Mouse (Mus musculus): Measurements from ENCODE around the gene Iqschfp. TPM values are rescaled to one million over a fixed set of nuclear protein-coding genes. Genes with fewer than 3 reads are reported as not detected.

Gene Iqschfp
- total RNA-seq, 2 experiments from 2014 or later: 15.2 to 17.4 TPM

DNA sequence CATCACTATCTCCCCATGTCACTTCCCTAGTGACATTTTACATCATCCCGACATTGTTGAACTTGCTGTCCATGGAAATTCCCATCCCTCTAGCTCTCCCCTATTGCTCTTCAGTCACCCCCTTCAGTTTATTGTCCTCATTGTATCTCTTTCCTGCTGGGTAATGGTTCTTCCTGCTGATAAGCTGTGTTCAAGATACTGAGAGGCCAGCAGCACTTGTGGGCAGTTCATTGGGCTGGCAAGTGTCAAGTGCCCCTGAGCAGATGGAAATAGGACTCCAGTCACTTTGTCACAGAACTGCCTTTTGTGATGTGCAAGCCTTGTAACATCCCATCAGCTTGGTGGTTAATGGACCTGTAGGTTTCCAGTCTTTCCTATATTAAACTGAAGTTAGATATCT is 413.6 kb downstream of the Iqschfp start:
- no peak for DNase-seq
- intact Hi-C loops (cut with DNase I): no loop called here

DNA sequence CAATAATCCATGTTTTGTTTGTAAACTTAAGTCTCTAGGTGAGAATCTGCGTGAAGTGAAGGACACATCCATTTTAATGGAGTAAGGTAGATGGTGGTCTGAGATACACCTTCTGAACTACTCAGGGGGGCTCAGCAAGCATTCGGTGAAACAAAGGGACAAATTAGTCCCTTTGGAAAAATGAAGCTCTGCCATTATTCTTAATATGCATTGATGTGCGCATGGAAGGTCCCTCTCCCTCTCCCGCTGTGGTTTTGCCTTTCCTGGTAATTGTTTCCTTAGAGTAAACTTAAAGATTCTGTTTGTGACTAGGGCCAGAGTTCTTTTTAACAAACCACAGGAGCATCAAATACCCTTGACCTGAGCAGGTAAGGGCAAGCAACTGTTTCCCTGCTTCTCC is 414.7 kb downstream of the Iqschfp start:
- DNase-seq: no peak
- intact Hi-C loops (cut with DNase I): no loop called here

DNA sequence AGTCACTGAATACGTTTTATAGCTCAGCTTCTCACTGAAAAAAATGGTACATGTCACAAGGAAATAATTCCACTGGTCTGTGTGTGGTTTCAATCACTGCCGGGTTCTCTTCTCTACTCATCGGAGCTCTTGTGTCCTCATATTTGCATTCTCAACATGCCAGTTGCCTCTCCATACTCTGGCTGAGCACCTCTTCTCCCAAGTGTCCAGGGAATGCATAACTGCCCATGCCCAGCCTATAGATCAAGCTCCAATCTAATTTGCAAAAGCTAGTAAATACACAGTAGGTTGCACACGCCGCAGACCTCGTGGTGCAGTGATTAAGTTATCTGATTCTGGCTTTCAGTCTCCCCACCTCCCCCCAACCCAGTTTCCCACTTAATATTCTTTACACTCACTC is 433.5 kb downstream of the Iqschfp start:
- intact Hi-C loops (cut with DNase I): no loop called here
- DNase-seq: no peak

DNA sequence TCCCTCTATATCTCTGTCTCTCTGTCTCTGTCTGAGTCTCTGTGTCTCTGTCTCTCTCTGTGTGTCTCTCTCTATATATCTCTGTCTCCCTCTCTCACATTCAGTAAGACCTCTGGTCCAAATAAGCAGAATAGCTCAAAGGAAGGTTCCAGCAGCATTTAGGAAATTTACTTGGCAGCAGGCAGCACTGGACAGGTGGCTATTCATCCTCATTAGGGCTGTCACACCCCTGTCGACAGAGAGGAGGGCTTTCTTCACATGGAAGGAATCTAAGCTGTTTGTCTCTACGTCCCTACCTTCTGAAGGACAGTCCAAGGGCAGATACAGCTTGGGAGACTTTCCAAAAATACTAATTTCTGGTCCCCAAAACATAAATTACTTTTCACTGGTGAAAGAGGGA is 440.5 kb downstream of the Iqschfp start:
- intact Hi-C loops (cut with DNase I): no loop called here
- DNase-seq: no peak

DNA sequence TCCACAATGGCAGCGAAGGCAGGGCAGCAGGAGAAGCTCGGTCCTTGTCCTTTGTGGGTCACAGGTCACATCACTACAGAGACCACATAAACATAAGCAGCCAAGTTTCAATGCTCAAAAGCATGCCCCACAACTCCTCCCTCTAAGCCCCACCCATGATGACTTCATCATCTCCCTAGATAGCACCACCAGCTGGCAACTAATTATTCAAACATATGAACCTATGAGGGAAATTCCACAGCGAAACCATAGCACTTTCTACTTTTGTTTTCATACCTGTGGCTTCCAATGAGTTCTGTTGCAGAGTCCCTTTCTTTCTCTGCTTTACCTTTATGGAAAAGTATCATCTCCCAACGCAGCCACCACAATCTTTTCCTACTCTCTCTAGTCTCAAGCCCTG is 443.5 kb downstream of the Iqschfp start:
- DNase-seq: no peak
- intact Hi-C loops (cut with DNase I): no loop called here

DNA sequence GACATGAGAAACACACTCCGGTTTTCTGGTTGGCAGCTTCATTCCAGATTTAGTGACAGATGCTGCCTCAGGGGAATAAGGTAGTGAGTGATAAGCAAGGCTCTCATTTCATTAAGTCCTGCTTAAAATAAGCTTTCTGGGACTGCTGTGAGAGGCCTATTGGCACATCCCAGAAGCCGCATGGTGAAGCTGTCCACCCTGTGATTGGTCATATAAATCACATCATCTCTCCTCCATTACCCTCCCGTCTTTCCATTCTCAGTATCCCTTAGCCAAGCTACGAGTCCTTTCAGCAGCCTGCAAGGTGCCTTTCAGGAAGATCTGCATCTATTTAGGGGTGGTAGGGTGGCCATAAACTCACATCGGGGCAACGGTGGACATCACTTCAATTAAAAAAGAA is 458.6 kb downstream of the Iqschfp start:
- intact Hi-C loops (cut with DNase I): no loop called here
- DNase-seq: no peak

DNA sequence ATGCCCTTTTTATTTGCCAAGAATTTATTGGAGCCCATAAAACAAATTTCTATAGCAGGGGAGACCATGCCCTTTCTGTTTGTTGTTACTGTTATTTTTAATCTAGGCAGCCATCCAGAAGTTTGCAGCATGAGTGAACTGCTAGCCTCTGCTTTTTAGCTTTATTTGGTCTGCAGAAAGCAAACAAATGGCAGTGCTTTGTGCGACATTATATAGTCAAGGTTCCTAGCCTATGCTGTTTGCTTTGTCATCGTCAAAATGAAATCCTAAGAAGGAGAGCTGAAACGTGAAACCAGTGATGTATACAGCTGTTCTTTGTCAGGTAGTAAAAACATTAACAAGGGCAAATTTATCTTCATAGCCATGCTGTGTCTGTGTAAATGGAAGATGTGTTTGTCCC is 459.4 kb downstream of the Iqschfp start:
- no peak for DNase-seq
- intact Hi-C loops (cut with DNase I): no loop called here

DNA sequence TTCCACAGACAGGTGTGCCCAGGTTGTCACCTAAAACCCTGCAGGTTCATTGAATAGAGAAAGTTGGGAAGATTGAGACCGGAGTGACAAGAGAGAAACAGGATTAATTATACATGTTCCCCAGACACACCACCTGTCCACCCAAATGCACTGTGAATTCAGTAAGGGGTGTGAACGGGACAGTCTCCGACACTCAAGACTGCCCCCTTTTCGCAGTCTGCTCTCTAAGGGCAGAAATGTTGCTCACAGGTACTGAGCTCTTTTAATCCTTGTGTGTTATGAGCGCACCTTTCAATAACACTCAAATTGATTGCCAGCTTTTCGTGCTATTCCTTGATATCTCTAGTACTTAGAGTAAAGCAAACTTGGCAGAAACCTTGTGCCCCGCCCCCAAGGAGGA is 460.9 kb downstream of the Iqschfp start:
- intact Hi-C loops (cut with DNase I): no loop called here
- no peak for DNase-seq

DNA sequence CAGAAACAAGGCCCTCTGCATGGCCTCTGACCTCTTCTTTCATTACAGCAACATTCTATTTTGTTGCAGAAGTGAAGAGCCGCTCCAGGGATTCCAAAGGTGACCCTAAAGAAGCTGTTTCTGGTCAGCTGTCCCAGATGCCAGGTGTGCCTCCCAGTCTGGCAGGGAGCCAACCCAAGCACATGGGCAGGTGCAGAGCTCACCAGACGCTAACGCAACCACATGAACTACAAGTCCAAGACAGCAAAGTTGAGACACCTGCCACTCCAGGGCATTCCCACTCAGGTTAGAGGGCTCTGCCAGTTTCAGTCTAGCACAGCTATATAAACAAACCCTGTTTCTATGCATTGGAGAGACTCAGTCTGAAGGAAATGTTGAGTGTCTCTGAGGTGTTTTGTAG is 461.5 kb downstream of the Iqschfp start:
- intact Hi-C loops (cut with DNase I): no loop called here
- peak; percentile 11 for DNase-seq

DNA sequence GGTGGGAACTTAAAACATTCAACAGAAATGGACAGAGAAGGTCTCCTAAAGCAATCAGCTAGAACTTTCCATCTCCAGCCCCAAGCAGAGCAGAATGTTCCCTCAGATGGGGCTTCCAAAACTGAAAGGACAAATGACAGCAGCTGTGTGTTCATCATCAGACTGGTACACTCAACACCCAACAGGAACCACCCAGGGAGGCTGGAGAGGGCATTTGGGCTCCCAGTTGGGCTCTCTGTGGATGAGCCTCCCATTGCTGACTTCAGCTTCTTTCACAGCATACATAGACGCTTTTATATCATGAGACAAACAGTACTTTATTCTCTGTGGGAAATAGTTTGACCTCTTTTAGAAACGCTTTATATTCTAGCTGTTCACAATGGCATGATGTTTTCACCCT is 464.5 kb downstream of the Iqschfp start:
- intact Hi-C loops (cut with DNase I): no loop called here
- DNase-seq: no peak

DNA sequence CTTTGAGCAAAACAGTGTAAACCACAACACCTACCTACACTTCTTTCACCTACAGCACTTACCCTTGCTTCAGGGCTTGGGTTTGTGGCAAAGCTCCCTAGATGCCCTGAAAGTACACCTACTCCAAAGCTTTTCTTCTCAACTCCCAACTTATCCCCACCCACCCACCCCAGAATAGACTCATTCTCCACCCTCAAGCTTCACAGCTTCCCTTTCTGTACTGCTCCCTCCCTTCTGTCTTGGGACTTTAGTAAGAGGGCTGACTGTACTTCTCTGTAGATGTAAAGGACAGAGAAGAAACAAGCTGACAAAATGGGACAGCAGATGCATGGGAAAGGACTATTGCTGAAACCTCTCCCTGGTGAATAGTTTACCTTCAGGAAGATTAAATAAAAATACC is 476.0 kb downstream of the Iqschfp start:
- no peak for DNase-seq
- intact Hi-C loops (cut with DNase I): no loop called here

DNA sequence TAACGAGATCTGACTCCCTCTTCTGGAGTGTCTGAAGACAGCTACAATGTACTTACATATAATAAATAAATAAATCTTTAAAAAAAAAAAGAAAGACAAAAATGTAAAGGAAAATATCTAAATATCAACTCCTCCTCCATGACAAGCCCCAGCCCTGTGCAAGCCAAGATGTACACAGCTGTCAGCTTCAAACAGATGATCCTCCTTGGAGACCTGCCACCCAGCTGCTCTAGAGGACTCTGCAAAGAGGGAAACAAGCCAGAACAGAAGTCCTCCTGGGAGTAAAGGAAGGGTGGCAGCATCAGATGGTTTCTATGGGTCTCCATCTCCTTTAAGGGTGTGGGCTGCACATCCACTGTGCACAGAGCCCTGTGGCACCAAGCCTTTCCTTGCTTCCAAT is 480.9 kb downstream of the Iqschfp start:
- intact Hi-C loops (cut with DNase I): no loop called here
- peak; percentile 38 for DNase-seq

DNA sequence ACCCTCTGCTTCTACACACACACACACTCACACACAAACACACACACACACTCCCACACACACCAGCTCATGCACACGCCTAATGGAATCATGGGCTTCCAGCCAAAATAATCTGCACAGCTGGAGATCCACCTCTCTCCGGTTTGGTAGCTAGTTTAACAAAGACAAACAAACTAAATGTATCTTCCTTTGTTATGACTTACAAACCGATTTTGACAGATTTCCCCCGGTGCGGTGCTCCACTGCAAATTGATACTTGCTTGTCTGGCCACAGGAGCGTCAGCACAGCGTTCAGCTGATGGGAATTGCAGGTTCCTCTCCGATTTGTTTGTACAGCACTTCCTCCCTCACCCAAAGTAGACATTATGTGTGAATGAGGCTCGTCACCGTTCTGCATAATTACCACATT is 483.1 kb downstream of the Iqschfp start:
- no peak for DNase-seq
- intact Hi-C loops (cut with DNase I): no loop called here

DNA sequence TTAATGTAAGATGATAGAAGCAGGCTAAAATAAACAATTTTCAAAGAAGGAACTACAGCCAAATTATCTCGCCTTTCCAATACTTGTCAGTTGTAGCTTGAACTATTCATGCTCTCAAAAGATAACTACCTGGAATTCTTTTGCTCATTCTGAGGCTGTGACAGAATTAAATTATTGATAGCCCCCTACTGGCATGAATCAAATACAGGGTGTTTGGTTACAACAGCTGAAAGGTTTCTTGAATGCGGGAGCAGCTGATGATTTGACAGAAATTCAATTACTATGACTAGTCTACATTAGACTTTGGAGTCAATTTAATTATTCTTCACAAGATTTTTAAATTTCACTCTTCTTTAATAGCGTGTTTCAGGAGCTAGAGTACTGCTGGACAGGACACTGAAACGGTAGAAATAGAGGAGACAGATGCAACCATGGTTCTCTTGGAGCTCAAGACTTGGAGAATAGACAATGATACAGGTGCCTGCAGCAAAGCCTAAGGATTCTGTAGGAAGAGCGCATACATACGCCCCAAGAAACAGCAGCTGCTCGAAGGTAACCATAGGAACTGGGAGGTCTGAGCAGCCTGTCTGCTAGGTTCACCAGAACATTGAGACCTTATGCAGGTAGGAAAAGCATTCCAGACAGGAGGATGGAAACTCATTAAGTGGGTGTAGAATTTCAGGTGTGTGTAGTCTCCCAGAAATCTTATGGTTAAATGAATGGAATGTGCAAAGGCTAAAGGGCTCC is 485.6 kb downstream of the Iqschfp start:
- intact Hi-C loops (cut with DNase I): no loop called here
- no peak for DNase-seq

DNA sequence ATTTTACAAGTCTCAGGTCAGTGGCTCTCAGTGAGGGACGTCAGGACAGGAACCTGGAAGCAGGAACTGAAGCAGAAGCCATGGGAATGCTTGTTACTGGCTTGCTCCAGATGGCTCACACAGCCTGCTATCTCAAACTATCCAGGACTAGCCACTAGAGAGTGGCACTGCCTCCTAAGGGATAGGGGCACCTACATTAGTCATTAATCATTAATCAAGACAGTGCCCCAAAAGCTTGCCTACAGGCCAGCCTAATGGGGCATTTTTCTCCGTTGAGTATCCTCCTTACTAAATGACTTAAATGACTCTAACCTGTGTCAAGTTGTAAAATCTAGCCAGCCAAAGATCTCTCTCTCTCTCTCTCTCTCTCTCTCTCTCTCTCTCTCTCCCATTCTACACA is 486.8 kb downstream of the Iqschfp start:
- intact Hi-C loops (cut with DNase I): no loop called here
- no peak for DNase-seq

DNA sequence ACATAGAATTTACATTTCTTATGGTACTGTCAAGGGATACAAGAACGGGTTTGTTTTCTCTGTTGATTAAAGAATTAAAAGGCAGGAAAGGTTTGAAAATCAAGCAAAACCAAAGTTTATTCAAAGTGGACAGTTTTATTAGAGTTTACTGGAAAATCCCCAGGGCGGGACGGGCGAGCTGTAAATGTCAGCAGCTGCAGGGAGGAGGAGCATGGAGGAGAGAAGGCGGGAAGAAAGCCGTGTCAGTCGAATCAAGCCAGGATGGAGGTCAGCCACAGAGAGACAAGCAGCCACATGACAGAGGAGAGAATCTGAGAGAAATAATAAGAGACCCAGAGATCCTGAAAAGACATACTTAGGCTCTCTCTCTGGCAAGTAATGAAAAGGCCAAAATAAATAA is 487.2 kb downstream of the Iqschfp start:
- intact Hi-C loops (cut with DNase I): no loop called here
- DNase-seq: no peak

DNA sequence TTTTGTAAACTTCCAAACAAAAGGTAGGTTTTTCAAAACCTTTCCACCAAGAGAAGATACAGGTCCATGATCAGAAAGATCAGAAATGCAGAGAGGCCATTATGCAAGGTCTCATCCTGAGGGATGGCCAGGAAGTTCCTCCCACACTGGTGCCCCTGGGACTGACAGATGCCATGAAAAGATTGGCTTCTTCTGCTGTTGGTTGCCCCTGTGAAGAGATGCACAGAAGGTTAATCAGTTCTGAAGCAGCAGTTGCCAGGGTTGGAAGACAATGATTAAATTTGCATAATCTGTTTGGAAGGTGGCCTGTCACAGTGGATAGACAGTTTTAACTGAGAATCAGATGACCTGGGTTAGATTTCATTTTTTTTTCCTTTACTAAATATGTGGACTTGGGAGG is 491.6 kb downstream of the Iqschfp start:
- DNase-seq: peak; percentile 80
- intact Hi-C loops (cut with DNase I): no loop called here

DNA sequence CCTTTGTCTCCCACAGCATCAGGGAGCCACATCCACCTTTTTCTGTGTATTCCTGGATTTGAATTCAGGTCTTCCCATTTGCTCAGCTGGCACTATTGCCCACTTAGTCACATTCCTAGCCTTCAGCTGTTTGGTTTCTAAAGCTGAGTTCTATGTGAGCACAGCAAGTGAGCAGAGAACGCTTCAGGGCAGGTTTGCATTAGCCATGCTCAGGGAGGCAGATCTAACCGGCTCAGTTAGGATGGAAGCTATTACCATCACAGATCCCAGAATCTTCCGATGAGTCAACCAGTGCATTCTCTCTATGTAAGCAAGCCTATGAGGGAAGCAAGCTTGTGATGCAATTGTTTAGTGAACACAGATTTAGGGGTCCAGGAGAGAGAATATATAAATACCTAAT is 493.5 kb downstream of the Iqschfp start:
- intact Hi-C loops (cut with DNase I): no loop called here
- DNase-seq: peak; percentile 21

DNA sequence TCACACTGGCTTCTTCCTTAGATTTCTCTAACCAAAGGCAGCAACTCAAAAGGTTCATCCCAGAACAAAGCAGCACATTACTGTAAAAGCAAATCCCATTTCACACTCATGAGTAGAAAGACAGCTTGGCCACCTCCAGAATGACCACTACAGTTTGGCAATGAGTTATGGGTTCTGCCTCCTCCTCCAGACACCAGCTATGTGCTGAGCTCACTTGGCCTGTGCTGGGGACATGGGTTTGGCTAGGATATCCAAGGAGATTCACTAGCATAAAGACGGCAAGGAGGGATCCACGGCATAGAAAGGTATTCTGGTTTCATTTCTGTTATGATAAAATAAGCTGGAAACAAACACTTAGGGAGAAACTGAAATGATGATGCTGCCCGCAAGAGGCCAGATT is 496.0 kb downstream of the Iqschfp start:
- no peak for DNase-seq
- intact Hi-C loops (cut with DNase I): no loop called here

DNA sequence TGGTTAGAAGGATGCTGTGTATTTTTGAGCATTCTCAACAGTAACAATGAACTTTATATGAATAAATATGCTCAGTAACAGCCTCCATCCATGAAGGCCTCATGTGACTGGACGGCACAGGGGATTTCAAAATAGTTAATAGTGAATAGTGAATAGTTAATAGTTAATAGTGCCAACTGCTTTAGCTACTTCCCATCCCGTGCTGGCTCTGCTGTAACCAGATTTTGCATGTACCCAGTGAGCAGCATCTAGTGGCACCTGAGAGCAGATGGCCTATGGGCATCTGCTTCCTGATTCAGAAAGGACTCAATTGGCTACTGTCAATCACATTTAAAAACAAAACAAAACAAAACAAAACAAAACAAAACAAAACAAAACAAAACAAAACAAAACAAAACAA is 501.5 kb downstream of the Iqschfp start:
- intact Hi-C loops (cut with DNase I): no loop called here

DNA sequence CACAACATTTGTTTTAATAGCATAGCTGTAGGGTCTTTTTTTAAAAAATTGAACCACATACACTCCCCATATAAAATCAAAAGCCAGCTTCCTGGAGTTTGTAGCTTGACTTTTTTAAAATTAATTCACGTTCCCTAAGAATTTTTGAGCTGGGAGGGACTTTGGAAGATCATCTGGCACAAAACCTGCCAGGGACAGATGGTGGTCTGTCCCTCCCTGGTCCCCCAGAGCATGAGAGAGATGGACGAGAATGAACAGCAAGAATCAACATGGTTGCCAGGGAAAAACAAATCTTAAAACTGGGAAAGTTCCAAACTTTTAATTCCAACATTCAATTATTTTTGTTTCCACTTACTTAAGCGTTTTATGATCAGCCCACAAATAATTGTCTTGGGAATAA is 506.7 kb downstream of the Iqschfp start:
- intact Hi-C loops (cut with DNase I): no loop called here

More for the DNA sequence above, 501.5 kb downstream of the Iqschfp start:
- no peak for DNase-seq

DNA sequence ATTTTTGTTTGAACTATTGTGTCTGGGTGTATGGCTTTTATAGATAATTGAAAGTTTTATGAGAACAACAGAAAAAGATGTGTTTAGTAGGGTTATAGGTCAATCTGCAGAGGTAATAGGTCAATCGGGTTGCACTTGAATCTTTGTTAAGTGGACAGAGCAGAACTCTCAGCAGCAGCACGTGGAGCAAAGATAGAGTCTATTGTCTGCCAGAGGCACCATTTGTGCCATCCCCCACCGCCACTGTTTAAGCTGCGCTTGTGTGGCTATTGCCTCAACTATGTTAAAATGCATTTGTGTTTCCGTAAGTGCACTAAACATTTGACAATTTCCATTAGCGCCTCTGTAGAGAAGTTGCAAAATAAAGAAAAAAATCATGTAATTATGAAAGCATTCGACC is 508.1 kb downstream of the Iqschfp start:
- intact Hi-C loops (cut with DNase I): no loop called here
- DNase-seq: no peak

More for the DNA sequence above, 506.7 kb downstream of the Iqschfp start:
- peak; percentile 37 for DNase-seq

DNA sequence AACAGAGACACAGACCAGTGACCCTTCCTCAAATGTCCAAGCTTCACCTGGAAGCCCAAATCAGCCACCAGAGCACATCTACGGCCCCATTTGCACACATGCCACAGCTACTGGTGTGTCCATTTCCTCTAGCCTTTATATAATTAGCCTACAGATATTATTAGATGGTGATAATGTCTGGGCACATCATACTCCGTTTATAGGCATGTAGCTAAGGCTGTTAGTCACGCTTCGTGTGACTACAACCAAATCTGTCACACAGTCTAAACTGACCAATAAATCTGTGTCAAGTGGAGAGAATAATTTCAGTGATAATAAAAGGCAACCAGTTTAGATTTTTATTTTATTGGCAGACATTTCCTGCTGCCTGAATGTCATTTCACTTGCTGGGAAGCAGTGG is 511.3 kb downstream of the Iqschfp start:
- DNase-seq: no peak
- intact Hi-C loops (cut with DNase I): no loop called here
